Mouse (Mus musculus) bone marrow macrophage, adult 2 months (primary cell): Measurements from ENCODE around the gene Fnbp1l. TPM values are rescaled to one million over a fixed set of nuclear protein-coding genes. Genes with fewer than 3 reads are reported as not detected.
A peak's percentile ranks its signal among the peaks of the same experiment; 100 is the strongest.

Experiments
- H3K27ac ChIP-seq: 2 replicates; pipeline ENCODE4 v1.5.1; 2012; ENCODE audit warnings: low read depth, low read length; ENCODE audit not compliant: insufficient read depth
- H3K4me1 ChIP-seq: 2 replicates; pipeline ENCODE4 v1.6.1; 2012; ENCODE audit warnings: low read length; ENCODE audit not compliant: control insufficient read depth, insufficient read depth
- H3K4me3 ChIP-seq: 2 replicates; pipeline ENCODE4 v1.5.1; 2012; ENCODE audit warnings: mild to moderate bottlenecking, low read length, moderate library complexity; ENCODE audit not compliant: insufficient read depth
- CTCF ChIP-seq: IDR thresholded peaks from 2 replicates; pipeline ENCODE4 v1.5.1; 2012; ENCODE audit warnings: low read depth, mild to moderate bottlenecking, low read length, moderate library complexity
- POLR2A ChIP-seq: IDR thresholded peaks from 2 replicates; pipeline ENCODE4 v1.6.1; 2012; ENCODE audit warnings: mild to moderate bottlenecking, low read depth, low read length, borderline replicate concordance
- polyA plus RNA-seq: library from polyadenylated mRNA; stranded (reverse); fragments of >200 nt; gene quantifications from 2 replicates; pipeline ENCODE4 v1.2.4, GENCODE M21; 2012; ENCODE audit not compliant: missing spikeins, insufficient read depth, insufficient read length

Gene Fnbp1l
- polyA plus RNA-seq, 1 experiment: 51.3 TPM

DNA sequence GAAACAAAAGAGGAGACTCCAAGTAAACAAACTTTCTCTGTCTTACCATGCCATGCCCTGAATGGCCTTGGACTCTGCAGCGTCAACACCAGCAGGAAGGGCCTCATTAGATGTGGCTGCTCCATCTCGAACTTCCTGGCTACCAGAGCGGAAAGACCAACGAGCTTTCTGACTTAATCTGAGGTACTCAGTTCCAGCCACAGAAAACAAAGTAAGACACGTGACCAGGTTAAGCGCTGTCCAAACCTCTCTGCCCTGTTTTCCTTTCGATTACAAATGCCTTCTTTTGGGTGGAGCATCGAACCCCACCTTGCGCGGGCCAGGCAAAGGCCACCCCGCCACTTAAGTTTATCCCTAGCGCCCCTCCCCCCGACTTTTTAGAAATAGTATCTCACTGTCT is 10.1 kb upstream of the Fnbp1l start:
- no peak for TF ChIP-seq POLR2A
- no peak for TF ChIP-seq CTCF
- peaks cover 5% of the 10 kb centered on the region; the same call in 1 of the 2 replicates for H3K4me1 ChIP-seq
- H3K4me3 ChIP-seq: no peak overlapping the region
- H3K27ac ChIP-seq: no peak overlapping the region

DNA sequence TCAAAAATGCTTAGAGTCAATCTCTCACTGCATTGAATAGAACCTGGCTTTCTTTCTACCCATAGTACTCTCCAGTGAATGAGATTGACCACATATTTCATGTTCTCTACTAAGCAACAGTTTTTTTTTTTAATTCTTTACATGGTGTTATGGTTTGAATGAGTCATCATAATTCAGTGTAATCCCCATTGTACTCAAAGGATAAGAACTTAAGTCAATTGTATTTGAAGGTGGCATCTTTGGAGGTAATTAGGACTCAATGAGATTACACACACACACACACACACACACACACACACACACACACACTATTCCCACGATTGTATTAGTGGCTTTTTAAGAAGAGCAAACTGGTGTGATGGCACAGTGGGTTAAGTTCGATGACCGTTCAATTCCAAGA is 9.4 kb upstream of the Fnbp1l start:
- TF ChIP-seq POLR2A: no peak
- no peak overlapping the region for H3K4me3 ChIP-seq
- peaks cover 5% of the 10 kb centered on the region; the same call in 1 of the 2 replicates for H3K4me1 ChIP-seq
- H3K27ac ChIP-seq: no peak overlapping the region

DNA sequence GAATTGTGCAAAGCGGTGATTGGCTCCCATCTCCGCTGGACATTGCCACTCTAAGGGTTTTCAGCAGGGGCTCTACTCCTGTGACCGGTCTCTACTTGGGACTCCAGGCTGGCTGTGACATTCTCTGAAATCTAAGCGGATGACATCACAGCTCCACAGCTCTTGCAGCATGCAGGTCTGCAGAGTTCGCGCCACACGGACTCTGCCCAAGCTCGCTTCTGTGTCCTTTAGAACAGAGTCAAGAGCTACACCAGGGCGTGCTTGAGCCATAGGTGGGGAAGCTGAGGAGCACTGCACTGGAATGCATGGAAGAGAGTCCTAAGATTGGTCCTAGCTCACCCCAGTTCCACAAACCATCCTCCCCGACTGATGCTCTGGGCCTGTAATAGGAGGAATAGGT is 9.0 kb upstream of the Fnbp1l start:
- Histone ChIP-seq H3K27ac (no peak overlapping the region), H3K4me1 (peaks cover 5% of the 10 kb centered on the region; the same call in 1 of the 2 replicates)

DNA sequence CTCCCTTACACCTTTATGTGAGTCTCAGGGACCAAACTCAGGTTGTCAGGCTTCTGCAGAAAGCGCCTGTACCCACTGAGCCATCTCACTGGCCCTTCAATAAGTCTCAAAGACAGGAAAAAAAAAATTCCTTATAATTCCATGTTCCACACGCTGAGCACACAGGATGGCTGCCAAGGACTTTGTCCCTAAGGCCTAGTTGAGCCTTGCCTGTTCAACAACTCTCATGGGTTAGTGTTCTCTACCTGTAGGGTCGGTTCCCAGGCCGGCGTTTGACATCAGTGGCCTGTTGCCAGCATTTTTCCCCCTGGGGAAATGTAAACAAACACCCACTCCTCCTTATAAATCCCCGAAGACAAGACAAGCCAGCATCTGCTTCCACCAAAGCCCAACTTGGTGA is 8.3 kb upstream of the Fnbp1l start:
- TF ChIP-seq CTCF (no peak), POLR2A (no peak)
- Histone ChIP-seq H3K4me3 (no peak overlapping the region), H3K4me1 (peaks cover 5% of the 10 kb centered on the region; the same call in 1 of the 2 replicates), H3K27ac (no peak overlapping the region)

More for the DNA sequence above, 9.0 kb upstream of the Fnbp1l start:
- no peak overlapping the region for H3K4me3 ChIP-seq
- TF ChIP-seq CTCF (no peak), POLR2A (no peak)

- peaks cover 5% of the 10 kb centered on the region; the same call in 1 of the 2 replicates for H3K4me1 ChIP-seq
- no peak overlapping the region for H3K4me3 ChIP-seq
- no peak for TF ChIP-seq POLR2A
- TF ChIP-seq CTCF: no peak
- H3K27ac ChIP-seq: no peak overlapping the region
These were observed 5.1 kb upstream of the Fnbp1l start for GRCm38 (mm10) chr3:122624591-122624990.

GRCm38 (mm10) chr3:122620285-122620931 is 893 bp upstream of the Fnbp1l start:
- no peak for TF ChIP-seq POLR2A
- TF ChIP-seq CTCF: no peak
- Histone ChIP-seq H3K27ac (no peak overlapping the region), H3K4me3 (peak overlapping the region; percentile 82)

GRCm38 (mm10) chr3:122619931-122620284 is 393 bp upstream of the Fnbp1l start:
- TF ChIP-seq CTCF (no peak), POLR2A (no peak)
- Histone ChIP-seq H3K4me3 (peak overlapping the region; percentile 82), H3K27ac (no peak overlapping the region; the same call in 1 of the 2 replicates), H3K4me1 (peaks cover 2% of the 10 kb centered on the region)

More at GRCm38 (mm10) chr3:122620285-122620931, 893 bp upstream of the Fnbp1l start:
- peaks cover 2% of the 10 kb centered on the region for H3K4me1 ChIP-seq

DNA sequence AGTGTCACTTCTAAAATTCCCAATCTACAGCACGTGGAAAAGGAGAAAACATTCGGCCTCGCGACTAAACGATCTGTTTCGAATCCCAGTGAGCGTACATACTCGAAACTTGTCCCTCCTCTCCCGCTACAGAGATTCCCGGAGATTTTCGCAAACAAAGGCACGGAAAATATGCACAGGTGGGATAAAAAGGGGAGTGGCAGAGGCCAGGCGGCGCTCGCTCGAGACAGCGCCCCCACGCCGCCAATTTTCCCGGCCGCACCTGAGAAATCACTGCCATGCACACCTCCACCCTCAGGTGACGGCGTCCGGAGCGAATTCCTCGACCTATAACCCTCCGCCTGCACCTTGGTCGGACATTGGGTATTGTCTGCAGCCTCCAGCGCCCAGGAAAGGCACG is 1.1 kb downstream of the Fnbp1l start:
- TF ChIP-seq CTCF: no peak
- TF ChIP-seq POLR2A: no peak
- Histone ChIP-seq H3K27ac (no peak overlapping the region), H3K4me3 (peak overlapping the region; percentile 67), H3K4me1 (peaks cover 6% of the 10 kb centered on the region)

DNA sequence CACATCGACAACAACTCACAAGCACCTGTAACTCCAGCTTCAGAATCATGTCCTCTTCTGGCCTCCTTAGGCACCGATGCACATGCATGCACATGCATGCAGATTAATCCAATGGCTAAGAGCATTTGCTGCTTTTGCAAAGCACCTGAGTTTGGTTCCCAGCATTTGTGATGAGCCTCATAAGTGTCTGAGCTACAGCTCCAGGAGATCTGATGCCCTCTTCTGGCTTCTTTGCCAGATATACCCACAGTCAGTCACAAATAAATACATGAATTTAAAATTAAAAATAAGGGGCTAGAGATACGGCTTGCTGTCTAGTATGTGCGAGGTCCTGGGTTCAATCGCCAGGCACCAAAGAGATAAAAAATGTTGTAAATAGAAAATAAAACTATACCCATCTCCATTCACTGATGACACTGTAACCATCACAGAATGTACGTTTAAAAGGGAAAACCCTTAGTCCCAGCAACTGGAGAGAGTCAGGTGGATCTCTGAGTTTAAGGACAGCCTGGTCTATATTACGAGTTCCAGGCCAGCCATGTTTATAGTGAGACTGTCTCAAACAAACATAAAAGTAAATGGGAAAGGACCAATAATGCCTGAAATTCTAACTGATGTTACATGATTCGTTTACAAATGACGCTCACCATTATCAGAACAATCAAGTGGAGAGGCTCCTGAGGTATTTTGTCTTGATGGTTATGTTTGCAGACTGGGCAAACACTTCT is 1.7 kb downstream of the Fnbp1l start:
- no peak overlapping the region for H3K27ac ChIP-seq
- peaks cover 7% of the 10 kb centered on the region for H3K4me1 ChIP-seq
- no peak for TF ChIP-seq CTCF
- no peak for TF ChIP-seq POLR2A
- peak overlapping the region; percentile 67 for H3K4me3 ChIP-seq

- Histone ChIP-seq H3K4me1 (peaks cover 15% of the 10 kb centered on the region), H3K27ac (no peak overlapping the region), H3K4me3 (no peak overlapping the region)
- no peak for TF ChIP-seq POLR2A
These were observed 7.0 kb downstream of the Fnbp1l start for GRCm38 (mm10) chr3:122612537-122612936.
